36 mouse cellular contexts compared by ENCODE assay signal in the genomic region with DNA sequence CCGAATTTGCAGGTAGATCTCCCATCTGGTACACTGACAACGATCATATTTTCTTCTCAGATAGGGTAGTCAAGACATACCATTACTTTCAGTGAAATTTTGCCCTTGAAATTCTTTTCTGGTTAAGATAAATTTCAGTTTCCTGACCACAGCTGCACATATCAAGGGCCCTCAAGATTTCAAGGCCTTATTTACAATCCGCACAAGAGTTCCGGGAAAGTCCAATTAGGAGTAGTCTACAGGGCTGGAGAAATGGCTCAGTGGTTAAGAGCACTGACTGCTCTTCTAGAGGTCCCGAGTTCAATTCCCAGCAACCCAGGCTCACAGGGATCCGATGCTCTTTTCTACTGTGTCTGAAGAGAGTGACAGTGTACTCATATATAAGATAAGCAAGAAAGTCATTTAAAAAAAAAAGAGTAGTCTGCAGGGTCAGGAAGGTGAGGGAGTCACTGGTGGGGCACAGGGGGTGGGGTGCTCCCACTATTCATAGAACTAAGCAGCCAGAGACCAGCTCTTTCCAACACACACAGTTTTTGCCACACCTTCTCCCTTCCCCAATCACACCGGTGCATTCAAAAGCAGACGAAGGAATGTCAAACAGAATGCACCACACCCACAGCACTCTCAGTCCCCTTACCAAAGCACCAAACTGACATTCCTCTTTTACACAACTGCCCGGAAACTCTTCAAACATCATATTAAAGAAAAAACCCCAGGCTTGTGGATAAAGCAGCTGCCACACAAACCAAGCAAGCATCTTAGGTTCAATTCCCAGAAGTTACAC. TPM values are rescaled to one million over a fixed set of nuclear protein-coding genes. Genes with fewer than 3 reads are reported as not detected.
DNase-seq lines count a peak whose midpoint lies in the region; ATAC-seq and TF ChIP-seq lines count a peak whose summit lies in the region.
"Had no signal": no experiment of that assay in that cellular context is flagged by ENCODE, and none has a peak within 500 bp of the region (broad histone marks: within the 10 kb centered on the region; RNA-seq: fewer than 3 reads in every experiment).

No protein-coding gene starts in this region.

- no peak overlapping the region for H3K4me2 ChIP-seq in lung, postnatal 0 days (replicated peaks; ENCODE audit: low read depth, low read length)
- no peak overlapping the region for H3K4me2 ChIP-seq in forebrain, embryonic 15.5 days (replicated peaks)
- H3K4me2 ChIP-seq: embryonic facial prominence, embryonic 13.5 days; heart, embryonic 12.5 days; hindbrain, embryonic 14.5 days; liver, embryonic 12.5 days; midbrain, embryonic 11.5 days; neural tube, embryonic 12.5 days had no signal

- WGBS in lung, postnatal 0 days: 63% methylated on average over 9 of the region's 9 CpGs
- WGBS in forebrain, embryonic 15.5 days: 97% methylated on average over 9 of the region's 9 CpGs

- peaks cover 19% of the 10 kb centered on the region for H3K36me3 ChIP-seq in lung, postnatal 0 days (ENCODE audit: insufficient read depth, low read length)
- peaks cover 40% of the 10 kb centered on the region for H3K36me3 ChIP-seq in forebrain, embryonic 15.5 days

- peak overlapping the region; percentile 82 for H3K27ac ChIP-seq in lung, postnatal 0 days (ENCODE audit: low read length)
- no peak overlapping the region for H3K27ac ChIP-seq in forebrain, embryonic 15.5 days (replicated peaks)
- H3K27ac ChIP-seq: embryonic facial prominence, embryonic 13.5 days; forebrain, embryonic 10.5 days; heart, adult 2 months; hindbrain, embryonic 14.5 days; liver, embryonic 12.5 days; neural tube, embryonic 12.5 days had no signal

- no peaks in the 10 kb centered on the region for H3K9me3 ChIP-seq in lung, postnatal 0 days (ENCODE audit: low read length)
- no peaks in the 10 kb centered on the region for H3K9me3 ChIP-seq in forebrain, embryonic 15.5 days
- H3K9me3 ChIP-seq: embryonic facial prominence, embryonic 13.5 days; forebrain, embryonic 10.5 days; heart, embryonic 12.5 days; liver, embryonic 12.5 days; neural tube, embryonic 12.5 days had no signal

- no peak for TF ChIP-seq CTCF in lung, postnatal 0 days (IDR thresholded peaks at IDR 0.05)

- ATAC-seq in lung, postnatal 0 days: peak; percentile 11; the same call in 1 of the 2 replicates
- ATAC-seq in forebrain, embryonic 15.5 days (replicated peaks): no peak
- ATAC-seq: forebrain, postnatal 0 days; inflammation-experienced regulatory T-cells, adult 6 months; liver, embryonic 12.5 days; liver, postnatal 0 days had no signal

- no peak overlapping the region for H3K4me3 ChIP-seq in lung, postnatal 0 days (ENCODE audit: low read depth, low read length)
- no peak overlapping the region for H3K4me3 ChIP-seq in forebrain, embryonic 15.5 days
- H3K4me3 ChIP-seq: embryonic facial prominence, embryonic 13.5 days; forebrain, embryonic 10.5 days; heart, adult 2 months; heart, embryonic 12.5 days; liver, embryonic 12.5 days; myocyte; neural tube, embryonic 12.5 days had no signal

- no peak overlapping the region for H3K9ac ChIP-seq in lung, postnatal 0 days (replicated peaks; ENCODE audit: low read depth)
- H3K9ac ChIP-seq in forebrain, embryonic 15.5 days (replicated peaks): no peak overlapping the region
- H3K9ac ChIP-seq: embryonic facial prominence, embryonic 13.5 days; forebrain, postnatal 0 days; heart, embryonic 12.5 days; hindbrain, embryonic 14.5 days; liver, embryonic 12.5 days; liver, postnatal 0 days; neural tube, embryonic 12.5 days had no signal

- H3K27me3 ChIP-seq in lung, postnatal 0 days (replicated peaks; ENCODE audit: insufficient read depth, low read length): no peaks in the 10 kb centered on the region
- H3K27me3 ChIP-seq in forebrain, embryonic 15.5 days: no peaks in the 10 kb centered on the region
- H3K27me3 ChIP-seq: CH12.LX; embryonic facial prominence, embryonic 13.5 days; heart, embryonic 12.5 days; liver, embryonic 12.5 days; neural tube, embryonic 12.5 days had no signal

- peaks cover 14% of the 10 kb centered on the region; the same call in 1 of the 2 replicates for H3K4me1 ChIP-seq in lung, postnatal 0 days (ENCODE audit: insufficient read depth, low read depth, low read length)
- peaks cover 21% of the 10 kb centered on the region for H3K4me1 ChIP-seq in forebrain, embryonic 15.5 days

- peak; percentile 88 for TF ChIP-seq EP300 in lung, postnatal 0 days (IDR thresholded peaks at IDR 0.05)

- DNase-seq in lung, adult 18-20 months: peak; percentile 43 to 63
- no peak for DNase-seq in lung, postnatal 14 days
- peak; percentile 96 for DNase-seq in R1 (ENCODE audit: low read depth, low spot score)
- DNase-seq in lung, postnatal 0 days (ENCODE audit: low spot score): peak; percentile 84
- DNase-seq in urinary bladder, postnatal 14 days (ENCODE audit: low spot score): no peak
- DNase-seq in adrenal gland, adult (ENCODE audit: inconsistent age in 2 of 2, low spot score in 1 of 2): no peak
- DNase-seq: adrenal gland, postnatal 36 days; cerebellum, adult 18-20 months; cerebellum, postnatal 10 days; forebrain, postnatal 0 days; heart, adult 2 months; heart, postnatal 4 days; kidney, adult 11 months; kidney, postnatal 4 days; left cerebral cortex, postnatal 4 days; liver, postnatal 0 days; right cerebral cortex, adult 18-20 months; right cerebral cortex, postnatal 4 days had no signal

RNA-seq across cellular contexts. Expression of a gene that starts 0.9 kb away (rescaled TPM):
- 1.4 TPM in 1 of 2 replicates, not detected in the other for polyA plus RNA-seq in lung, postnatal 0 days (2015; fragmentation: Nextera tagmentation; extraction: Ambion mirVana)
- polyA plus RNA-seq in forebrain, embryonic 15.5 days (2015; fragmentation: Nextera tagmentation; extraction: Ambion mirVana): 1.6 TPM in 1 of 2 replicates, not detected in the other
- polyA plus RNA-seq: brain, embryonic 14.5 days; C2C12; forebrain, embryonic 10.5 days; forebrain, postnatal 0 days; heart, adult 2 months; heart, embryonic 12.5 days; heart, postnatal 0 days; hindbrain, embryonic 14.5 days; kidney, embryonic 16.5 days; limb, embryonic 14.5 days; liver, embryonic 12.5 days; liver, postnatal 0 days; midbrain, embryonic 11.5 days; midbrain, postnatal 0 days; myocyte; neural tube, embryonic 12.5 days; spleen, adult 2 months had no signal

RNA-seq across cellular contexts. Expression of a gene that starts 3.3 kb away (rescaled TPM):
- polyA plus RNA-seq in lung, postnatal 0 days (2015; fragmentation: Nextera tagmentation; extraction: Ambion mirVana): 16.7 and 18.5 TPM in 2 replicates
- polyA plus RNA-seq in forebrain, embryonic 15.5 days (2015; fragmentation: Nextera tagmentation; extraction: Ambion mirVana): 10.6 and 12.7 TPM in 2 replicates

RNA-seq across cellular contexts. Expression of a gene that starts 9.6 kb away (rescaled TPM):
- 30.3 and 32.3 TPM in 2 replicates for polyA plus RNA-seq in lung, postnatal 0 days (2015; fragmentation: Nextera tagmentation; extraction: Ambion mirVana)
- not detected in 2 replicates for polyA plus RNA-seq in forebrain, embryonic 15.5 days (2015; fragmentation: Nextera tagmentation; extraction: Ambion mirVana)
- polyA plus RNA-seq: brain, embryonic 14.5 days; C2C12; embryonic facial prominence, embryonic 13.5 days; forebrain, embryonic 10.5 days; heart, embryonic 12.5 days; heart, postnatal 0 days; hindbrain, embryonic 14.5 days; inflammation-experienced regulatory T-cells, adult 6 months; kidney, embryonic 16.5 days; limb, embryonic 14.5 days; liver, embryonic 12.5 days; liver, postnatal 0 days; midbrain, embryonic 11.5 days; midbrain, postnatal 0 days; myocyte; neural tube, embryonic 12.5 days; spleen, adult 2 months had no signal

RNA-seq across cellular contexts. Expression of a gene that starts 29.4 kb away (rescaled TPM):
- polyA plus RNA-seq in lung, postnatal 0 days (2015; fragmentation: Nextera tagmentation; extraction: Ambion mirVana): 41.9 and 46.0 TPM in 2 replicates
- polyA plus RNA-seq in forebrain, embryonic 15.5 days (2015; fragmentation: Nextera tagmentation; extraction: Ambion mirVana): 67.5 and 72.5 TPM in 2 replicates

RNA-seq across cellular contexts. Expression of a gene that starts 29.6 kb away (rescaled TPM):
- polyA plus RNA-seq in lung, postnatal 0 days (2015; fragmentation: Nextera tagmentation; extraction: Ambion mirVana): 5.4 and 5.9 TPM in 2 replicates
- polyA plus RNA-seq in forebrain, embryonic 15.5 days (2015; fragmentation: Nextera tagmentation; extraction: Ambion mirVana): 6.7 and 7.1 TPM in 2 replicates

Comparison
In these comparisons a context has a peak if more than half of its experiments do, and no peak if none do; other contexts are left out.
1. DNase-seq: peak in lung, adult 18-20 months (2 of 2), R1 (single experiment) and lung, postnatal 0 days (single experiment); none in lung, postnatal 14 days (single experiment), urinary bladder, postnatal 14 days (single experiment) and adrenal gland, adult (0 of 2).
2. RNA of a gene that starts 9.6 kb away (polyA plus RNA-seq): 30.3 to 32.3 TPM in lung, postnatal 0 days; not detected in forebrain, embryonic 15.5 days; every median in the first group is over 10 times any median in the second.